1 mouse cellular context compared by ENCODE assay signal in genomic region chr11:78172034-78172747, GRCm38 (mm10).
TF ChIP-seq lines count a peak whose summit lies in the region.

No protein-coding gene starts in this region.

TF ChIP-seq in MEL, 35 proteins besides CTCF, POLR2A, EP300 and RAD21:
- TF ChIP-seq CHD2 (IDR thresholded peaks at IDR 0.05; ENCODE audit: low read length) (no peak), MAFK (IDR thresholded peaks at IDR 0.05; ENCODE audit: borderline replicate concordance, low read depth, low read length) (no peak), SMC3 (IDR thresholded peaks at IDR 0.05; ENCODE audit: low read depth, low read length) (no peak), E2F4 (IDR thresholded peaks at IDR 0.05; ENCODE audit: borderline replicate concordance, low read depth, low read length) (no peak), POLR2AphosphoS2 (IDR thresholded peaks at IDR 0.05; ENCODE audit: low read length) (no peak), MYB (IDR thresholded peaks at IDR 0.05; ENCODE audit: low read depth, low read length) (no peak)
